Mouse (Mus musculus): ENCODE data around the gene Ndst2.

- TF ChIP-seq CTCF (IDR thresholded peaks at IDR 0.05; ENCODE audit: low read depth) (no peak), EP300 (IDR thresholded peaks at IDR 0.05; ENCODE audit: low read depth) (no peak)
Measured at GRCm38 (mm10) chr14:20677906-20678305, 56.5 kb downstream of the Ndst2 start.

Measured in liver, postnatal 0 days (tissue).